Mouse (Mus musculus) right cerebral cortex, postnatal 36 days (tissue): Measurements from ENCODE around the gene Stip1.
"Not testable (repeated sequence)": the region's sequence is repeated elsewhere in the genome, so short reads cannot be mapped to it uniquely, and the experiment has no call there.

Source experiments
- DNase-seq, 2 experiments: peaks; one replicate each; pipeline ENCODE4 v3.0.0; 2022; ENCODE audit warnings: low spot score in 2 of 2, mixed read lengths in 1 of 2

The Stip1 gene

GRCm38 (mm10) chr19:7064571-7064970, 24.8 kb upstream of the Stip1 start:
- peak; percentile 71 to 74 for DNase-seq

- no peak for DNase-seq
Observed at GRCm38 (mm10) chr19:7062916-7063315, 23.1 kb upstream of the Stip1 start.

- DNase-seq, result no peak
Observed at GRCm38 (mm10) chr19:7062110-7062509, 22.3 kb upstream of the Stip1 start.

GRCm38 (mm10) chr19:7058541-7058940, 18.8 kb upstream of the Stip1 start:
- DNase-seq, result no peak

GRCm38 (mm10) chr19:7057722-7058207, 18.0 kb upstream of the Stip1 start:
- DNase-seq, result peak in 1 of 2 experiments; percentile 59

GRCm38 (mm10) chr19:7057126-7057721, 17.5 kb upstream of the Stip1 start:
- no peak for DNase-seq

GRCm38 (mm10) chr19:7056248-7057087, 16.7 kb upstream of the Stip1 start, which contains the start of gene Macrod1:
Macrod1 (plus strand) TSS chr19:7056810.
- DNase-seq, result peak; percentile 83 to 89

- DNase-seq, result no peak
Observed at GRCm38 (mm10) chr19:7055173-7055572, 15.4 kb upstream of the Stip1 start.

GRCm38 (mm10) chr19:7054772-7055171, 15.0 kb upstream of the Stip1 start:
- no peak for DNase-seq

GRCm38 (mm10) chr19:7053382-7053781, 13.6 kb upstream of the Stip1 start:
- DNase-seq, result not testable (repeated sequence)

- DNase-seq, result no peak
Observed at GRCm38 (mm10) chr19:7044706-7045105, 4.9 kb upstream of the Stip1 start.

- DNase-seq, result no peak
Observed at GRCm38 (mm10) chr19:7044279-7044678, 4.5 kb upstream of the Stip1 start.

GRCm38 (mm10) chr19:7041171-7041570, 1.4 kb upstream of the Stip1 start:
- no peak for DNase-seq

- DNase-seq, result no peak
Observed at GRCm38 (mm10) chr19:7040637-7041130, 917 bp upstream of the Stip1 start.

GRCm38 (mm10) chr19:7039088-7039720, 563 bp downstream of the Stip1 start:
- DNase-seq, result peak in 1 of 2 experiments; percentile 45

GRCm38 (mm10) chr19:7034006-7034405, 5.8 kb downstream of the Stip1 start:
- DNase-seq, result no peak

GRCm38 (mm10) chr19:7029531-7029930, 10.2 kb downstream of the Stip1 start:
- DNase-seq, result peak; percentile 60 to 80

- DNase-seq, result no peak
Observed at GRCm38 (mm10) chr19:7020224-7020641, 19.5 kb downstream of the Stip1 start.

- no peak for DNase-seq
Observed at GRCm38 (mm10) chr19:7019191-7019590, 20.6 kb downstream of the Stip1 start, which contains the start of gene Fermt3. Fermt3 (minus strand) TSS chr19:7019469.

- no peak for DNase-seq
Observed at GRCm38 (mm10) chr19:7018546-7018945, 21.2 kb downstream of the Stip1 start.

GRCm38 (mm10) chr19:7017541-7018457, 22.0 kb downstream of the Stip1 start:
- DNase-seq, result no peak
